Mouse (Mus musculus): Measurements from ENCODE around the gene Gosr1.
"Not testable (repeated sequence)": the region's sequence is repeated elsewhere in the genome, so short reads cannot be mapped to it uniquely, and the experiment has no call there.

The Gosr1 gene

DNA sequence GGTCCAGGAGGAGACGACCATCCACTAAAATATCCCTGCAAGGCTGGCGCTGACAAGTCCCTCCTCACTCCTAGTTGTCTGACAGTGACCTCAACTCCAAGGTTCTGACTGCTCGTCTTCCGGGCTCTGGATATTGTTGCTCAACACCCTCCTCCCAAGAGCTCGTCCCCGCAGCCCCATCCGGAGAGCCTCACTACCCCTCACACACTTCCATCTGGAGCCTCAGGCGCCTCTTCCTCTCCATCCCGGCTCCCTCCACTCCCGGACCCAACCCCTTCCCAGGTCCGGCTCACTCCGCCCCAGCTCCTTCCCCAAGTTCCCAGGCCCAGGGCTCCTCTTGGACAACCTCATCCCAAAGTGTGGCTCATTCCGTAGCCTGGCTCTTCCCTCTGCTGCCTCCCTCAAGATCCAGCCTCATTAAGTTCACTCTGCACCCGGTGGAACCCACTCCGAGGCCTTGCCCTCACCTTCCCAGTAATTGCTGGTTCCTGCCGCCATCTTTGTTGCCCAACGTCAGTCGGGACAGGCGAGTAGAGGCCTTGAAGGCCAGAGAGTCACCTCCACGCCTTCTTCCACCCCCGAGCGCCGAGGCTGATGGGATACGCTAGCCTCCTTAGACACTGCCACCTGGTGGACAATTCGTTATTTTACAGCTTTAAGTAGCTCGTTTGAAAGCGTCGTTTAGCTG lies at the start of gene Gosr1:
Gene Gosr1 (minus strand): TSS at position 527 of the 688 bp plus-strand sequence.
- DNase-seq, result peak; percentile 96

DNA sequence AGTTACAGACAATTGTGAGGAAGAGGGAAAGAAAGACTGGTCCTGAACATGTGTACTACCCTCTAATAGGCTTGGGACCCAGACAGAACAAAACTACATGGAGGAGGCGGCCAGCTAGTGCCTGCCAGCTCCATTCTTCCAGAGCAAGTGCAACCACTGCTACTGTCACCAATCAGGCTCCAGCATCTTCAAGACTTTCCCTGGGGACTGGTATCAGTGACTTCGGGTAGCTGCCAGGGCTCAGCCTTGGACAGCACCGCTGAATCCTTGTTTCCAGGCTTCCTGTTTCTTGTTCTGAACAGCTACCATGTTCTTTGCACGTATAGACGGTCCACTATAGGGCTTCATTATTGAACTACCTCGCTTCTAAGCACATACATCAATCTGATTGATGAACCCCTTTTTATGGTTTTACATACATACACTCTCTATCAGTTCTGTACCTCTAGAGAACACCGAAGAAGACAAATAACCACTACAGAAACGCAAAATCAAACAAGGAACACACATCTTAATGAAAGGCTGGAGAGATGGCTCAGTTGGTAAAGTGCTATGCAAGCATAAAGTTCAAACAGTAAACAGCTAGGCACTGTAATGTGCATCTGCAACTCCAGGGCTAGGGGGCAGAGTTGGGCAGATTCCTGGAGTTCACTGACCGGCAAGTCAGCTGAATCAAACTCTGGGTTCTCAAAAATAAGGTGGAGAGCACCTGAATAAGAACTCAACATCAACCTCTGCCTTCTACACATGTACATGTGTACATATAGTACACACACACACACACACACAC lies 47.5 kb upstream of the Gosr1 start:
- DNase-seq, result peak; percentile 64

DNA sequence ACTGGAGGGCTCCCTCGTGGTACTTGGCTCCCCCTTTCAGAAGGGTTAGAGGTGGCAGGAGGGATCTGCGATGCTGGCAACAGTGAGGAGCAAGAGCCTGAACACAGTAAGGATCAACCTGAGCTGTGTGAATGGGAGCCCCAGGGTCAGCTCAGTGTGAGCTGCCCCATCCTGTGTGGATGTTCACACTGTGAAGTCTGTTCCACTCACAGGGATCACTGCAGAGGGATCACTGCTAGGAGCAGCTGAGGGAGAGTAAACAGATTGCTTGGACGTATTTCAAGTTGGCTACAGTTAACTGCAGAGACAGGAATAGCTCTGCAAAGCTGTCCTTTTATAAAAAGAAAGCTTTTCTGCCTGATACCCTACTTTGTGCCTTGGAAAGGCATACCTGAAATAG lies 46.1 kb upstream of the Gosr1 start:
- no peak for DNase-seq

DNA sequence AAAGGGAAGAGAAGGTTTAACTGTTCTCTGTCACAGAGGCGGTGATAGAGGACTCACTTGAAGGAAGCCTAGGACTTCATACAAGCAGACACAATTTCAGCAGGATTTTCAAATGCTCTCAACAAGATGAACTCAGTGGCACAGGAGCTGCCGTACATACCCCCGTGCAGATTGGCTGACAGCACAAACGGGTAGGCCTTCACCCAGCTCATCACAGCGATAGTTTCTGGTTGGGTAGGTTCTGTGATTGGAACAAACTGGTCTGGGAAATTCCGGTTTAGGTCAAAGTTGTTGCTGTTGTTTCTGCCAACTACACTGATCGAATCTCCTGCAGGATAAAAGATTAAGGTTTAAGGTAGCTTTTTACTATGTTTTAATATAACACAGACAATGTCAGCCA lies 45.2 kb upstream of the Gosr1 start:
- DNase-seq, result no peak

DNA sequence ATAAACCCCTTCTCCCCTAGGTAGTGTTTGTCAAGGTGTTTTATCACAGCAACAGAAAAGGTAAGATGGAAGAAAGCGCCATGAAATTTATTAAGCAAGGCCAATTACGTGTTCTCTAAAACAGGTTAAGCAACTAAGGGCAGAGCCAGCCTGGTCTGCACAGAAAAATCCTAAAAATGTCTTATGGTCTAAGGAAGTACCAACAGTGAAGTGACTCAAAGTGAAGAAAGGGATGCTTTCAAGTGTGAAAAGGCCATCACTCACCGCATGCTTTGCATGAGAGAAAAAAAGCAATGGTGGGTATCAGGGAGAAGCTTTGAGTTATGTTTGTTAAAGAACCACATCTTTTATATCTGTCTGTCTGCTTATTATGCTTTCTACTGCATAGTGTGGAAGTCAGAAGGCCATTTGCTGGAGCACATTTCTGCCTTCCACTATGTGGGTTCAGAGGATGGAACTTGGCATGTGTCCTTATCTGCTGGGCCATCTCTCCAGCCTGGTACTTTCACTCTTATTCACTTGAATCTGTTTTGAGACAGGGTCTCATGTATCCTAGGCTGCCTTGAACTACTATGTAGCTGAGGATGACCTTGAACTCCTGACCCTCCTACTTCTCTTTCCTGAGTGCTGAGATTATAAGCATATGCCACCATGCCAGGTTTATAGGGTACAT lies 43.8 kb upstream of the Gosr1 start:
- no peak for DNase-seq

DNA sequence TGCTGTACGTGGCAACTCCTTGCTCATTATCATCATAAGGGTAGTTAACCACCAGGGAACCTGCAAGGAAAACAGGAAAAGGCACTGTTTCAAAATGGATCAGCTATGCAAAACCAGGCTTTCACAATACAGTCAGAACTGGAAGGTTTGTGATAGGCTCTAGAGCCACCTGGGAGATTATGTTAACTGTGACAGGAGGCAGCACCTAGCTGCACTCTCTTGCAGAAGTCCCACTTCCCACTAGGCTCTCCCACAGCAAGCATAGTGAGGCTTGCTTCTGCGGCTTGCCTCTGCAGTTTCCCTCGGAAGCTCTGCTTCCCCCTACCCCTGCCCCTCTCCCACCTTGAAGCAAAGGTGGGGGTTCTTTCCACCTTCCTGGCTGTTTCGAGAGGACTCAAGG lies 42.6 kb upstream of the Gosr1 start:
- DNase-seq, result no peak

DNA sequence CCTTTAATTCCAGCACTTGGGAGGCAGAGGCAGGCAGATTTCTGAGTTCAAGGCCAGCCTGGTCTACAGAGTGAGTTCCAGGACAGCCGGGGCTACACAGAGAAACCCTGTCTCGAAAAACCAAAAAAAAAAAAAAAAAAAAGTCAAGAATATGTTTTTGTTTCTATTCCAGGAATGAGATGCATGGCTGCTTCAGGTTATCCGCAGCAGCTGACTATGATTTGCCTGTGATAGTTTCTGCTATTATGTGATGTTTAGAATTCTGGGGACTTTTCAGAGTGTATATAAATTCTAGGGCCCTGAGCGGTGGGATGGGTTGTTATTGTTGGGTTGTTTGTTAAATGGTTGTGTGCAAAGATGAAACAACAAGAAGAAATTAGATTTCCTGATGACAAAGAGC lies 41.7 kb upstream of the Gosr1 start:
- not testable (repeated sequence) for DNase-seq

DNA sequence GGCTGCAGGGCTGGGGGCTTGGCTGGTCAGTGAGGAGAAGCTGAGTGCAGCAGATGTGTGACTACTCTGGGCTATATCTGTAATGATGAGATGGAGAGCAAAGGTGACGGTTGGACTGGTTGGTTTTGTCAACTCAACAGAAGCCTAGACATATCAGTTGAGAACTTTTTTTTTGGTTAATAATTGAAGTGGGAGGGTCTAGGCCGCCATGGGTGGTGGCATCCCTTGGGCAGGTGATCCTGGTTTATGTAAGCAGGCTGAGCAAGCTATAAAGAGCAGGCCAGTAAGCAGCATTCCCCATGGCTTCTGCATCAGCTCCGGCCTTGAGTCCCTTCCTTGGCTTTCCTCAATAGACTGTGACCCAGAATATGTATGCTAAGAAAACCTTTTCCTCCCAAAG lies 39.9 kb upstream of the Gosr1 start:
- peak; percentile 87 for DNase-seq

DNA sequence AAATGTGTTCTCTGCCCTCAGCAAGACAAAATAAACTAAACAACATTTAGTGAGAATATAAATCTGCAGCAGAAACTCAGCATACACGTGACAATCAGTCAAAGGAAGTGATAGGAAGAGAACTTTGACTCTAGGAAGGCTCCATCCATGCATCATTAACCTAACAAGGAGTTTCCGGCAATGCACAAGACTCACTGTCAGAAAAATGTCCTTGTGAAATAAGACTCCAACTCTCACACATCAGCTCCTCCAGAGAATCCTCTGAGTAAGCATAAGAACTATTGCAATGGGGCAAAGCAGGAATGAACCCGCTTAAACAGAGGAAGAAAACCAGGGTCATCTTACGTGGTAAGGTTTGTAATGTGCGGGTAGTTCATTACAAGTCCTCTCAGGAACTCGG lies 33.9 kb upstream of the Gosr1 start:
- DNase-seq, result peak; percentile 28

DNA sequence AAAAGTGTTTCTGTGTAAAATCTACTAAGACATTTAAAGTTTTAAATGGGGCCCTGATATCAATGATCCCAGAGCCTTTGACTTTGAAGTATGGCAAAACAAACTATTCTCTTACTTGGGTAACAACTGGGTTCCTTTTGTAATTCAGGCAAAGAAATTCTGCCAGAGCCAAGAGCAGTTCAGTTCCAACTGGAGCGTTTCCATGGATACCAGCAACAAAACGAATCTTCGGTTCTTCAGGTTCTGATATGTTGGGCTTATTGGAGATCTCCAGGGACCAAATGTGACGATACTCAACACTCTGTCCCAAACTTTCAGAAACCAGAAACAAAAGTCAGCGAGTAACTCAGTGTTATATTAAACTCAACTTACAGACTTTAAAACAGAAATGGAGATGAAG lies 31.9 kb upstream of the Gosr1 start:
- no peak for DNase-seq

DNA sequence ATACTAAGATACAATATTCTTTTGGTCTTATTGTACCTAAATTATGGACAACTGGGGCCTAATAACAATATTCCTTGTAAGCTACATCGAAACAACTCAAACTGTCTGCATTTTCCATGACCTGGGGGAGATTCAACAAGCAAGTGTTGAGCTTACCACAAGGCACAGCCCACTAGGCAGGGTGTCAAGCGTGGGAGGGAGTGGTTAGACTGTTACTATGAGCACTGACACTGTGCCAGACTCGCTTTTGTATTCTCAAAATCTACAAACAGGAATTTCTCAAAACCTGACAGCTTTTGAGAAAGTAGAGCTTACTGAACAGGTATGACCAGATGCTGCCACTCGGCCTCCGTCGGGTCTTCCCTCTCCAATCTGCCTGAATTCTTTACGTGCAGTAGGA lies 28.0 kb upstream of the Gosr1 start:
- DNase-seq, result no peak

DNA sequence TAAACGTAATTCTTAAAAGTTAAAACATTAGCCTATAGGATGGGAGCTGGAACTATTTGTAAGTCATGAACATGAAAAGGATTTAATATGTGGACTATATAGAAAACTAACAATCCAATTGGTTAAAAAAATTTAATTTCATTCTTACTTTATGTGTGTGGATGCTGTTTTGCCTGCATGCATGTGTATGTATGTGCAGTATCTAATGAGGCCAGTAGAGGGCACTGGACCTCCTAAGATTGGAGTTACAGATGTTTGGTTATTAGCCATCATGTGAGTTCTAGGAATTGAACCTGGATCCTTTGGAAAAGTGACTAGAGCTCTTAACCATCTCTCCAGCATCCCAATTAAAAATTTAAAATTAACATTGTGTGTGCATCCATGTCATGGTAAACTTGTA lies 25.9 kb upstream of the Gosr1 start:
- DNase-seq, result peak; percentile 77

DNA sequence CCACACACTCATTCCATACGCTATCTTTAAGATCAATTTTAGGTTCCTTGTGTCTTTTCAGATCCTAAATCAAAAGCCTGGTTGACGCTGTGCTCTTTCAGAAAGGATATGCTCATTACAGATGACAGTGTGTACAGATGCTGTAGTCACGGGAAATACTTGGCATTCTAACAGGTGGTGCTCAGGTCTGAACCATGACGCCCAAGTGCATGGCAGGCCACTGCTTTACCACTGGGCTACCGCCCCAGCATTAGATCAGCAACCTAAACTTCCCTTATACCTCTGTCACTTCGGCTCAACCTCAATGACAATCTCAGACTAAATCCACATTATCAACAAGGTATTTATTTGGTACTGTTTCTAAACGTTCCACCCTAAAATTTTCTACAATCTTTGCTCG lies 12.2 kb upstream of the Gosr1 start:
- DNase-seq, result no peak

DNA sequence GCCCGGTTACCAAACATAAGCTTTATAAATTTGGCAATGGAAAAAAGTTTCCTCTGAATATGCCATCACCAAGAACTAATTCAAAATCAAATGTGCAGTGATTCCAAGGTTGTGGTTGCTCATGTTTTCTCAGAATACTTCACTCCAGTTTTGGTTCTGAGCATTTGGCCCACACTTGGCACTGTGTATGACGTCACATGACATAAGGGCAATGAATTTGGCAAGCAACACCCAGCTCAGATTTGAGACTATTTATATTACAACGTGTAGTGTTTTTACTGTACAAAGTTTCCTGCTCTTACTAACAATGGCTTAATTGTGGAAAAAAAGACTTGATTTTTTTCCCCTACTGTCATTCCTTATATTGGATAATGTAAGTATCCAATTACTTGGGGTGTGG lies 10.4 kb upstream of the Gosr1 start:
- DNase-seq, result no peak

DNA sequence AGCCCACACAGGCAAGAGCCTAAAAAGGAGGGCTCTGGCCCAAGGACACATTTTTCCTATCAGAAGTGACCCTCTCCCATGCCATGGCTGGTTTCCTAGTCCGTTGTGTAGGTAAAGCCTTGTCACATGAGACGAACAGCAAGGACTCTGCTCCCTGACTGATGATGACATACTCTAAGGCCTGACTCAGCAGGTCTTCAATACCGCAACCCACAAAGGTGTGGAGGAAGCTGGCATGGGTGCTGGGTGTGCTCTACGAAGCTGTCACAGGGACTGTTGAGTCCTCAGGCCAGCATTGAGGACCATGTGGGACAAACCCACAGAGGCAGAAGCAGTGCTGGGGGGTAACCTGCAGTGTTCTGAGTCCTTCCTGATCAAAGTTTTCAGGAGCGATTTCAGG lies 7.2 kb upstream of the Gosr1 start:
- no peak for DNase-seq

DNA sequence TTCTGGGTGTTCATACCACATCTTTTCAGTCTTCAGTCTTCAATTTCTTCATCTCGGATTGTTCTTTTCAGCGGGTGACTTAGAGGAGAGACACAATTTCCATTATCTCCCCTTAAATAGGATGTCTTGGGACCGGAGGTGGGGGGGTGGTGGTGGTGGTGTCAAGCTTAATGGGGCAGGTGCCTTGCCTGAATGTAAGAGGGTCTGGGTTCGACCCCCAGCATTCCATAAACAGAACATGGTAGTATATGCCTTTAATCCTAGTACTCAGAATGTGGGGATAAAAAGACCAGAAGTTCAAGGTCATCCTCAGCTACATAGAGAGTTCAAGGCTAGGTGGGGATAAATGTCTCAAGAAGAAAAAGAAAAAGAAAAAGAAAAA lies 353 bp upstream of the Gosr1 start:
- no peak for DNase-seq

DNA sequence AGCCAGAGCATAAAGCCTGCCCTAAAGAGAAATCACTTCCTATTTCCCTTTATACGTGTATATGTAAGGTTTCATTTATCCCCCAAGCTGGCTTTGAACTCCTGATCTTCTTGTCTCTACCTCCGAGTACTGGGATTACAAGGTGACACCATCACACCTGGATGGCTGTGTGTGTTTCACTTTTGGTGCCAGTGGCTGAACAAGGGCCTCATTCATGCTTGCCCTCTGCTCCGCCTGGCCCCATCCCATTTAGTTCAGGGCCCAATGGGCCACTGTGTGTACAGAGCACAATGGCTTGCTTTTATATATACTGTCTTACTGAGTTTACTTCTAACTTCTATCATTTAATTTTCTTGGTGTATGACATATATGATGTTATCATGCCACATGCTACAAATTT lies 11.1 kb downstream of the Gosr1 start:
- DNase-seq, result no peak

DNA sequence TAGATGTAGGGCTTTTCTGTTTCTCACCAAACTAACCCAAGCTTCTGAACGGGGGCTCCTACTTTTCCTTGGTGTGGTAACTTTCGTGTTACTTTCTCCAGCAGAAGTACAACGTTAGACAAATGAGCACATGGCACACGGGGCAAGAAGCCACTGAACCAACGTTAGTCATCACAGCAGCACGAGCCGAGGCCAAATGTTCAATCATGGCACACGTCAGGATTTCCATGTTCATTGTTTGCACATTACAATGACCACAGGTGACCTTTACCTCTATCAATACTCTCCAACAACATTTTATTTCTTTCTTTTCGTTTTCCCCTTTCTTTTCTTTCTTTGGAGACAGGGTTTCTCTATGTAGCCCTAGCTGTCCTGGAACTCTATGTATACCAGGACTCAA lies 14.6 kb downstream of the Gosr1 start:
- DNase-seq, result no peak

DNA sequence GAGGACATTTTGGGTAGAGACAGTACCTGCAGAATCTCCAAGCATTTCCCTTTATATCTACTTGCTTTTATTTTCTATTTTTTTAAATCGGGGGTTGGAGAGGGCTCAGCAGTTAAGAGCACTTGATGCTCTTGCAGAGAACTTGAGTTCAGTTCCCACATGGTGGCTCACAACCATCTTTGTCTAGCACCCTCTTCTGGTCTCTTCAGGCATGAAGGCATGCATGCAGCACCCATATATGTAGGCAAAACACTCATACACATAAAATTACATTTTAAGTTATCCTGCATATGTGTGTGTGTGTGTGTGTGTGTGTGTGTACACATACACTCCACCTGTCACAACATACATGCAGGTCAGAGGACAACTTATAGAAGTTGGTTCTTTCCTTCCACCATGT lies 17.5 kb downstream of the Gosr1 start:
- no peak for DNase-seq

DNA sequence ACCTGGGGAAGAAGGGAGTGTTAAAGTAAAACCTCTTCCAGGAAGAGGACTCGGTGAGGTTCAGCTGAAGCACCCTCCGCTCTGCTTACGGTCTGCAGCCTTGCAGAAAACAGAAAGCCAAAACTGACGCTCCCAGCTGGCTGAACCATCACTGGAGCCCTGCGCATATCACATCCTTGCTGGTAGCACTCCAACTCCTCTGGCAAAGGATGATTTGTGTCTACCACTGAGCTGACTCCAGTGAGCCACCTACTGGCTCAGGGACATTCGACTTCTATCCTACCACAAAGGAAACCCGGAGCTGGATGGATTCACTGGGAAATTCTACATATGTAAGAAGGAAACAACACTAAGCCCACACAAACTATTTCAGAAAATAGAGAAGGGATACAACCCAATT lies 18.8 kb downstream of the Gosr1 start:
- peak; percentile 27 for DNase-seq

DNA sequence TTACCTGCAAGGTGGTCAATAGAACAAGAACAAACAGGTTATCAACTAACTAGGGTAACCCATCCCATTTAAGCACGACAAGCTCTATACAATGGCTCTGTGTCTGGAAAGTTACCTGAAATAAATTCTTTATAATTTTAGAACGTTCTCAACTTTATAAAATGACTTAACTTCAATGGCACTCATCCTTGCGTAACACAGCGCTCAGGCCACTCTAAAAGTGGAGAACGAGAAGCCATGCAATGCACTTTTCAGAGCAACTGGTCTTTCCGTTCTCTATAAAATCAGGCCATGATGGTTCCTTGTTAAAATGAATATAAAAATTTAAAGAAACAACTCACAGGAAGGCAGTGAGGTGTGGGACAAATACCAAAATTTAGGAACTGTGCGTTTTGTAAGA lies 20.9 kb downstream of the Gosr1 start:
- no peak for DNase-seq

DNA sequence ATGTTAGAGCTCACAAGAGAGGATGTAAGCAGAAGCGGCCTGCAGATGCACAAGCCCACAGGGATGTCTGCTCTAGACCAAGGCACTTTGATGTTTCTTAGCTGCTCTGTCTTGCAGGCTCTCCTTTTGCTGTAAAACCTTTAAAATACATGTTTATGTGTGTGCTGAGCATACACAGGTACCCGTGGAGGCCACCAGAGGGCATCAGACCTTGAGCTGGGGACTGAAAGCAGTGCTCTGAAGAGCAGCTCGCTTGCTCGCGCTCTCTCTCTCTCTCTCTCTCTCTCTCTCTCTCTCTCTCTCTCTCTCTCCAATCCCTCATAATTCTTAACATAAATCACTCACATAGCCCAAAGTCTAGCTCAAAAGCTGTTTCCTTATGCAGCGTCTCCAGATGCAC lies 24.3 kb downstream of the Gosr1 start:
- peak; percentile 27 for DNase-seq

DNA sequence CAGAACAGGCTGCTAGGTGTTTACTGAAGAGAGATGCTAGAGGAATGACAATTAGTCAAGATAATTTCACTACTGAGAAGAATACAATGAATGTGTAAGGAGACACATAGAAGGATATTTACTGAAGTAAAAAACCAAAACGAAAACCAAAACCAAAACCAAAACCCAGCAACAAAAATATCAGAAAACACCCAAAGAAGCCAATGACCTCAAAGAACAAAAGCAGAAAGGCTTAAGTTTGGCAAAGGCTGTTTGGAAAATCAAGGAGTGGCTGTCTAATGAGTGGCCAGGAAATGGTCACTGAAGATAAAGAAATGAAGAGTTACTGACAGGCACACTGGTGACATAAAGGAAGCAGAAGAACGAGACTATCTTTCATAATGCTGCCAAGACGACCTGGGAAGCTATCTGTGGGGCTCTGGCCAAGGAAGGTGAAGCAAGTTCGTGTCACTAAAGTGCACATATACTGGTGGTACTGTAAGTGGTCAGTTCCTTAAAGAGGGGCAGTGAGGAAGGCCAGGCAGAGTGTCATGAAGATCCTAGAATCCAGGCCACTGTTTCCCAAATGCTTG lies 27.5 kb downstream of the Gosr1 start:
- DNase-seq, result peak; percentile 15

DNA sequence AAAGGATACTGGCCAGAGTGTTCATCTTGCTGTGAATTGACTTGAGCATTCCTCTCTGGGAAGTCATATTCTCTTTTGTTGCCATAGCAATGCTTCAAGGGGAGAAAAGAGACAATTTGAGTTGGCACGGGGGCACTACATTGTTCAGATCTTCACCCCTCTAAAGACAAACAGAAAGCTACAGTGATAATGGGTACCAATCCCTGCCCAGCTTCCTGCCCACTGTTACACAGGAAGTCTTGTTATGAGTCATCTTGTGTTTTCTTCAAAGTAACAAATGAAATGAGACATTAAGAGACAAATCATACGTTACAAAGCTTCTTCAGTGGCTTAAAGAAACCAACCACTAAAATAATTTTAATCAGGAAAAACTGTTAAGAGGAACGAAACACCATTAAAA lies 28.8 kb downstream of the Gosr1 start:
- no peak for DNase-seq
